Mouse (Mus musculus) small intestine, adult 2 months (tissue): ENCODE results near the gene 4931423N10Rik.

Source experiments
- CTCF ChIP-seq: fragments of 200-500 bp; IDR thresholded peaks from 2 replicates; pipeline ENCODE4 v1.5.1; 2012; ENCODE audit warnings: low read depth, mild to moderate bottlenecking, control low read depth, inconsistent platforms, low read length, moderate library complexity, mixed read lengths; ENCODE audit not compliant: insufficient replicate concordance, insufficient read length; ENCODE audit errors: extremely low read depth
- POLR2A ChIP-seq: fragments of 200-500 bp; IDR thresholded peaks from 2 replicates; pipeline ENCODE4 v1.6.1; 2012; ENCODE audit warnings: low read depth, mild to moderate bottlenecking, control low read depth, inconsistent platforms, low read length, moderate library complexity

GRCm38 (mm10) chr2:23194366-23194765 lies 12.9 kb upstream of the 4931423N10Rik start:
- TF ChIP-seq CTCF (no peak), POLR2A (no peak)
